Mouse (Mus musculus) olfactory bulb, adult 2 months (tissue): ENCODE measurements around the gene Ubald2.

ENCODE experiments used
- CTCF ChIP-seq: fragments of 200-500 bp; IDR thresholded peaks from 2 replicates; pipeline ENCODE4 v1.5.1; 2012; ENCODE audit warnings: low read depth, mild to moderate bottlenecking, low read length, moderate library complexity; ENCODE audit not compliant: insufficient read depth
- POLR2A ChIP-seq: fragments of 200-500 bp; IDR thresholded peaks from 2 replicates; pipeline ENCODE4 v1.6.1; 2012; ENCODE audit warnings: mild to moderate bottlenecking, low read depth, low read length, moderate library complexity; ENCODE audit not compliant: insufficient read depth

GRCm38 (mm10) chr11:116439269-116440240, 5.7 kb downstream of the Ubald2 start:
- TF ChIP-seq CTCF (no peak), POLR2A (no peak)
